Mouse (Mus musculus) hindlimb bud, embryonic 11.5 days (tissue): ENCODE data around the gene B230104I21Rik.

Experiments used
- DNase-seq: peaks from one replicate; pipeline ENCODE4 v3.0.0-alpha.2; 2012; ENCODE audit warnings: low read depth, low spot score; ENCODE audit errors: extremely low spot score

The B230104I21Rik gene

GRCm38 (mm10) chr4:154393196-154394122, 57.5 kb downstream of the B230104I21Rik start:
- no peak for DNase-seq

DNA sequence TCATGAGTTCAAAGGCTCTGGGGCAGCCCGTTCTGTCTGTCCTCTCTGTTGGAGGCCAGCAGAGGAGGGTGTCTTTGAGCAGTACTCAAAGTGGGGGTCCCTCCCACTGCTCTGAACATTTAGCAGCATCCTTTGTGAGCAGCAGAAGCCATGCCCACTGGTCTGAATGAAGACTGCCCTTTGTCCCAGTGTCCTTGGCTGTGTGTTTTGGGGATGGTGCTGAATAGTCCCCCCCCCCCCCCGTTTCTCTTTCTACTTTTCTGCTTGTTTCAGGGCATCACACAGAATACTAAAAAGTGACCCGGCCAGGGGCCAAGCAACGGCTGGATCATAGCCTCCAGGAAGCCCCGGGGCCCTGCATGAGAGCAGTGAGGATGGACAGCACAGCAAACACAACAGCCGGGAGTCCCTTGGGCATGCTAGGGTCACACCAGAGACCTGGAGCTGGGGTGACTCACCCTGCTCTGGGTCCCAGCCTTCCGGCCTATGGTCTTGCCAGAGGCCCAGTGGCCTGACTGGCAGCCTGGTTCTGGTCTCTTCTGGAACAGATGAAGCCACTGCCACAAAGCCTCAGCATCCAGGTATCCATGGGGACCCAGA, 58.3 kb downstream of the B230104I21Rik start:
- no peak for DNase-seq

GRCm38 (mm10) chr4:154396652-154397301, 60.9 kb downstream of the B230104I21Rik start:
- no peak for DNase-seq
